Comparison of ENCODE assay signal across 8 mouse cellular contexts in genomic region chr19:34193149-34193548, GRCm38 (mm10). TPM values are rescaled to one million over a fixed set of nuclear protein-coding genes. Genes with fewer than 3 reads are reported as not detected.
DNase-seq lines count a peak whose midpoint lies in the region; ATAC-seq and TF ChIP-seq lines count a peak whose summit lies in the region.

No protein-coding gene starts in this region.

- TF ChIP-seq POLR2A in bone marrow macrophage, adult 2 months (IDR thresholded peaks at IDR 0.05; ENCODE audit: borderline replicate concordance, low read depth, low read length), result no peak

- no peak; the same call in 1 of the 2 replicates for ATAC-seq in megakaryocyte, adult 5-6 weeks (ENCODE audit: poor library complexity, severe bottlenecking)
- ATAC-seq in forebrain, embryonic 15.5 days (replicated peaks), result no peak
- peak; percentile 16 for ATAC-seq in inflammation-experienced regulatory T-cells, adult 6 months
- no peak for ATAC-seq in liver, embryonic 12.5 days
- ATAC-seq in neural tube, embryonic 15.5 days (ENCODE audit: low FRiP score), result peak; percentile 34; the same call in 1 of the 2 replicates

- TF ChIP-seq CTCF in bone marrow macrophage, adult 2 months (IDR thresholded peaks at IDR 0.05; ENCODE audit: low read depth, low read length), result no peak

- no peaks in the 10 kb centered on the region for H3K36me3 ChIP-seq in megakaryocyte, embryonic 14.5 days (replicated peaks; ENCODE audit: low read length)
- H3K36me3 ChIP-seq in forebrain, embryonic 15.5 days, result no peaks in the 10 kb centered on the region
- no peaks in the 10 kb centered on the region for H3K36me3 ChIP-seq in liver, embryonic 12.5 days
- no peaks in the 10 kb centered on the region for H3K36me3 ChIP-seq in neural tube, embryonic 15.5 days

- H3K9me3 ChIP-seq in megakaryocyte, embryonic 14.5 days, result no peaks in the 10 kb centered on the region
- H3K9me3 ChIP-seq in forebrain, embryonic 15.5 days, result no peaks in the 10 kb centered on the region
- no peaks in the 10 kb centered on the region for H3K9me3 ChIP-seq in liver, embryonic 12.5 days (replicated peaks)
- H3K9me3 ChIP-seq in neural tube, embryonic 15.5 days (replicated peaks), result no peaks in the 10 kb centered on the region

- peaks cover 41% of the 10 kb centered on the region for H3K4me1 ChIP-seq in megakaryocyte, embryonic 14.5 days
- H3K4me1 ChIP-seq in bone marrow macrophage, adult 2 months (ENCODE audit: control insufficient read depth, insufficient read depth, low read length), result peaks cover 25% of the 10 kb centered on the region
- peaks cover 8% of the 10 kb centered on the region; the same call in 1 of the 2 replicates for H3K4me1 ChIP-seq in forebrain, embryonic 15.5 days
- H3K4me1 ChIP-seq in liver, embryonic 12.5 days, result peaks cover 19% of the 10 kb centered on the region; the same call in 1 of the 2 replicates
- H3K4me1 ChIP-seq in neural tube, embryonic 15.5 days, result peaks cover 19% of the 10 kb centered on the region

- H3K9ac ChIP-seq in forebrain, embryonic 15.5 days (replicated peaks), result peak overlapping the region; percentile 65; the same call in 1 of the 2 replicates
- peak overlapping the region; percentile 57 for H3K9ac ChIP-seq in liver, embryonic 12.5 days
- peak overlapping the region; percentile 82; the same call in 1 of the 2 replicates for H3K9ac ChIP-seq in neural tube, embryonic 15.5 days (replicated peaks)

- peak overlapping the region; percentile 97 for H3K4me3 ChIP-seq in megakaryocyte, embryonic 14.5 days (replicated peaks)
- peak overlapping the region; percentile 98 for H3K4me3 ChIP-seq in bone marrow macrophage, adult 2 months (ENCODE audit: insufficient read depth, low read length)
- peak overlapping the region; percentile 75 for H3K4me3 ChIP-seq in forebrain, embryonic 15.5 days
- H3K4me3 ChIP-seq in liver, embryonic 12.5 days, result peak overlapping the region; percentile 65
- H3K4me3 ChIP-seq in neural tube, embryonic 15.5 days (replicated peaks), result peak overlapping the region; percentile 86

- H3K4me2 ChIP-seq in forebrain, embryonic 15.5 days (replicated peaks), result peak overlapping the region; percentile 89
- H3K4me2 ChIP-seq in liver, embryonic 12.5 days, result peak overlapping the region; percentile 94
- H3K4me2 ChIP-seq in neural tube, embryonic 15.5 days, result peak overlapping the region; percentile 86

- DNase-seq in urinary bladder, postnatal 10 days (ENCODE audit: low spot score), result no peak

- peaks cover 19% of the 10 kb centered on the region for H3K27me3 ChIP-seq in megakaryocyte, embryonic 14.5 days (replicated peaks)
- no peaks in the 10 kb centered on the region for H3K27me3 ChIP-seq in forebrain, embryonic 15.5 days
- H3K27me3 ChIP-seq in liver, embryonic 12.5 days (replicated peaks), result peaks cover 6% of the 10 kb centered on the region
- no peaks in the 10 kb centered on the region for H3K27me3 ChIP-seq in neural tube, embryonic 15.5 days (replicated peaks)

- peak overlapping the region; percentile 89 for H3K27ac ChIP-seq in bone marrow macrophage, adult 2 months (ENCODE audit: insufficient read depth, low read depth, low read length)
- H3K27ac ChIP-seq in forebrain, embryonic 15.5 days (replicated peaks), result no peak overlapping the region
- no peak overlapping the region for H3K27ac ChIP-seq in liver, embryonic 12.5 days
- H3K27ac ChIP-seq in neural tube, embryonic 15.5 days (replicated peaks), result peak overlapping the region; percentile 88; the same call in 1 of the 2 replicates

- 10% methylated on average over 9 of the region's 9 CpGs for WGBS in forebrain, embryonic 15.5 days
- WGBS in liver, embryonic 12.5 days (ENCODE audit: insufficient replicate concordance), result 6% methylated on average over 9 of the region's 9 CpGs
- 8% methylated on average over 9 of the region's 9 CpGs for WGBS in neural tube, embryonic 15.5 days

RNA-seq across cellular contexts. Expression of gene Stambpl1, which starts 1.1 kb away (rescaled TPM):
- polyA plus RNA-seq in megakaryocyte, embryonic 14.5 days (2012; ENCODE audit: insufficient read depth, low replicate concordance), result 1.1 TPM in 1 of 2 replicates, not detected in the other
- 29.4 and 32.4 TPM in 2 replicates for total RNA-seq in megakaryocyte, adult 5-6 weeks (2015)
- total RNA-seq in megakaryocyte, adult 5-6 weeks (2017), result 22.0 and 24.0 TPM in 2 replicates
- polyA plus RNA-seq in bone marrow macrophage, adult 2 months (2012; ENCODE audit: insufficient read depth, insufficient read length, missing spikeins), result 28.3 and 30.3 TPM in 2 replicates
- 7.1 and 7.5 TPM in 2 replicates for polyA plus RNA-seq in forebrain, embryonic 15.5 days (2015; fragmentation: Nextera tagmentation; extraction: Ambion mirVana)
- polyA plus RNA-seq in inflammation-experienced regulatory T-cells, adult 6 months (2017; shearing (Covaris generic)), result 10 to 100 TPM; 55.7 to 96.7 (median 78.8) TPM
- 2.3 and 3.0 TPM in 2 replicates for polyA plus RNA-seq in liver, embryonic 12.5 days (2016; fragmentation: Nextera tagmentation; extraction: Ambion mirVana)
- 25.8 and 28.3 TPM in 2 replicates for polyA plus RNA-seq in neural tube, embryonic 15.5 days (2015; fragmentation: Nextera tagmentation; extraction: Ambion mirVana)

RNA-seq across cellular contexts. Expression of gene Ankrd22, which starts 27.3 kb away (rescaled TPM):
- not detected in 2 replicates for polyA plus RNA-seq in megakaryocyte, embryonic 14.5 days (2012; ENCODE audit: insufficient read depth, low replicate concordance)
- 23.3 and 30.5 TPM in 2 replicates for total RNA-seq in megakaryocyte, adult 5-6 weeks (2015)
- 14.3 and 24.6 TPM in 2 replicates for total RNA-seq in megakaryocyte, adult 5-6 weeks (2017)
- not detected in 2 replicates for polyA plus RNA-seq in bone marrow macrophage, adult 2 months (2012; ENCODE audit: insufficient read depth, insufficient read length, missing spikeins)
- not detected in 2 replicates for polyA plus RNA-seq in forebrain, embryonic 15.5 days (2015; fragmentation: Nextera tagmentation; extraction: Ambion mirVana)
- not detected for polyA plus RNA-seq in inflammation-experienced regulatory T-cells, adult 6 months (2017; shearing (Covaris generic))
- polyA plus RNA-seq in liver, embryonic 12.5 days (2016; fragmentation: Nextera tagmentation; extraction: Ambion mirVana), result 0.13 TPM in 1 of 2 replicates, not detected in the other
- 1.9 TPM in 1 of 2 replicates, not detected in the other for polyA plus RNA-seq in neural tube, embryonic 15.5 days (2015; fragmentation: Nextera tagmentation; extraction: Ambion mirVana)

Comparison
In these comparisons a context has a peak if more than half of its experiments do, and no peak if none do; other contexts are left out.
1. ATAC-seq: peak in inflammation-experienced regulatory T-cells, adult 6 months (single experiment) and neural tube, embryonic 15.5 days (single experiment); none in megakaryocyte, adult 5-6 weeks (single experiment), forebrain, embryonic 15.5 days (single experiment) and liver, embryonic 12.5 days (single experiment).
2. H3K27ac ChIP-seq: peak in bone marrow macrophage, adult 2 months (single experiment) and neural tube, embryonic 15.5 days (single experiment); none in forebrain, embryonic 15.5 days (single experiment) and liver, embryonic 12.5 days (single experiment).
3. Peak in every context shown above with its lines, with median percentiles within 50 percentile points of each other: H3K4me3 ChIP-seq, H3K4me2 ChIP-seq and H3K9ac ChIP-seq.